Mouse (Mus musculus) stomach, postnatal 0 days (tissue): Measurements from ENCODE around the gene Zfpl1.

Experiments used
- CTCF ChIP-seq: IDR thresholded peaks from 2 replicates; pipeline ENCODE4 v1.5.1; 2016; ENCODE audit warnings: antibody characterized with exemption, low read depth, mild to moderate bottlenecking, moderate library complexity
- EP300 ChIP-seq: optimal IDR thresholded peaks from 2 replicates; pipeline ENCODE3; 2016; ENCODE audit warnings: antibody characterized with exemption

- no peak for TF ChIP-seq CTCF
- no peak for TF ChIP-seq EP300
These were observed 20.8 kb upstream of the Zfpl1 start, which contains the start of gene Naaladl1 for GRCm38 (mm10) chr19:6105586-6105985.
